Mouse (Mus musculus) kidney, adult 18-20 months (tissue): ENCODE data around the gene Adora2a.
"Not testable (repeated sequence)": the region's sequence is repeated elsewhere in the genome, so short reads cannot be mapped to it uniquely, and the experiment has no call there.

Experiments used
- DNase-seq: peaks from one replicate; pipeline ENCODE4 v3.0.0; 2021

Gene Adora2a

GRCm38 (mm10) chr10:75316872-75316907 is at the start of gene Adora2a:
Adora2a (plus strand) TSS chr10:75316877.
- DNase-seq, result no peak

- DNase-seq, result no peak
Observed at GRCm38 (mm10) chr10:75273020-75273419, 43.7 kb upstream of the Adora2a start.

- no peak for DNase-seq
Observed at GRCm38 (mm10) chr10:75276427-75277013, 40.2 kb upstream of the Adora2a start.

GRCm38 (mm10) chr10:75277501-75277900 is 39.2 kb upstream of the Adora2a start:
- peak; percentile 41 for DNase-seq

GRCm38 (mm10) chr10:75282648-75283047 is 34.0 kb upstream of the Adora2a start:
- DNase-seq, result no peak

- no peak for DNase-seq
Observed at GRCm38 (mm10) chr10:75283821-75284220, 32.9 kb upstream of the Adora2a start.

GRCm38 (mm10) chr10:75288579-75288978 is 28.1 kb upstream of the Adora2a start:
- no peak for DNase-seq

GRCm38 (mm10) chr10:75289392-75289791 is 27.3 kb upstream of the Adora2a start:
- no peak for DNase-seq

- DNase-seq, result no peak
Observed at GRCm38 (mm10) chr10:75290650-75291049, 26.0 kb upstream of the Adora2a start.

GRCm38 (mm10) chr10:75291338-75291737 is 25.3 kb upstream of the Adora2a start:
- no peak for DNase-seq

GRCm38 (mm10) chr10:75292206-75292605 is 24.5 kb upstream of the Adora2a start:
- DNase-seq, result not testable (repeated sequence)

- no peak for DNase-seq
Observed at GRCm38 (mm10) chr10:75293288-75293687, 23.4 kb upstream of the Adora2a start.

GRCm38 (mm10) chr10:75294362-75294761 is 22.3 kb upstream of the Adora2a start:
- no peak for DNase-seq

- DNase-seq, result no peak
Observed at GRCm38 (mm10) chr10:75294926-75295325, 21.8 kb upstream of the Adora2a start.

- DNase-seq, result no peak
Observed at GRCm38 (mm10) chr10:75298608-75299007, 18.1 kb upstream of the Adora2a start.

- DNase-seq, result peak; percentile 53
Observed at GRCm38 (mm10) chr10:75299785-75300418, 16.8 kb upstream of the Adora2a start.

GRCm38 (mm10) chr10:75301195-75301806 is 15.4 kb upstream of the Adora2a start:
- DNase-seq, result no peak

- DNase-seq, result no peak
Observed at GRCm38 (mm10) chr10:75301937-75302336, 14.7 kb upstream of the Adora2a start.

- DNase-seq, result no peak
Observed at GRCm38 (mm10) chr10:75302536-75302935, 14.1 kb upstream of the Adora2a start.

- no peak for DNase-seq
Observed at GRCm38 (mm10) chr10:75303324-75304048, 13.2 kb upstream of the Adora2a start.

- DNase-seq, result no peak
Observed at GRCm38 (mm10) chr10:75304049-75304405, 12.7 kb upstream of the Adora2a start.

- no peak for DNase-seq
Observed at GRCm38 (mm10) chr10:75304413-75304812, 12.3 kb upstream of the Adora2a start.

- DNase-seq, result no peak
Observed at GRCm38 (mm10) chr10:75307130-75307529, 9.5 kb upstream of the Adora2a start.

- no peak for DNase-seq
Observed at GRCm38 (mm10) chr10:75312361-75312760, 4.3 kb upstream of the Adora2a start.
